Mouse (Mus musculus) megakaryocyte, embryonic 14.5 days (primary cell): Measurements from ENCODE around the gene Ewsr1. TPM values are rescaled to one million over a fixed set of nuclear protein-coding genes. Genes with fewer than 3 reads are reported as not detected.

Experiments used
- H3K27me3 ChIP-seq: replicated peaks from 2 replicates; pipeline ENCODE3; 2012; ENCODE audit warnings: inconsistent platforms
- H3K36me3 ChIP-seq: replicated peaks from 2 replicates; pipeline ENCODE3; 2012; ENCODE audit warnings: low read length, inconsistent platforms, mixed read lengths
- H3K4me1 ChIP-seq: 2 replicates; pipeline ENCODE4 v1.6.1; 2012; ENCODE audit warnings: inconsistent platforms
- H3K4me3 ChIP-seq: replicated peaks from 2 replicates; pipeline ENCODE3; 2012; ENCODE audit warnings: moderate library complexity, mild to moderate bottlenecking, inconsistent platforms
- H3K9me3 ChIP-seq: 2 replicates; pipeline ENCODE4 v1.6.1; 2012; ENCODE audit warnings: inconsistent platforms
- FLI1 ChIP-seq: IDR thresholded peaks from 2 replicates; pipeline ENCODE4 v1.6.1; 2012; ENCODE audit warnings: low read length, inconsistent platforms, mixed read lengths
- GATA1 ChIP-seq: IDR thresholded peaks from 3 replicates; pipeline ENCODE4 v1.6.1; 2012; ENCODE audit warnings: mixed read lengths, low read length, inconsistent platforms, borderline replicate concordance
- polyA plus RNA-seq: library from polyadenylated mRNA; stranded (reverse); fragments of >175 nt; gene quantifications from 2 replicates; pipeline ENCODE4 v1.2.3, GENCODE M21; 2012; ENCODE audit warnings: low replicate concordance; ENCODE audit not compliant: insufficient read depth

The Ewsr1 gene
- polyA plus RNA-seq, 1 experiment, result 838 TPM

DNA sequence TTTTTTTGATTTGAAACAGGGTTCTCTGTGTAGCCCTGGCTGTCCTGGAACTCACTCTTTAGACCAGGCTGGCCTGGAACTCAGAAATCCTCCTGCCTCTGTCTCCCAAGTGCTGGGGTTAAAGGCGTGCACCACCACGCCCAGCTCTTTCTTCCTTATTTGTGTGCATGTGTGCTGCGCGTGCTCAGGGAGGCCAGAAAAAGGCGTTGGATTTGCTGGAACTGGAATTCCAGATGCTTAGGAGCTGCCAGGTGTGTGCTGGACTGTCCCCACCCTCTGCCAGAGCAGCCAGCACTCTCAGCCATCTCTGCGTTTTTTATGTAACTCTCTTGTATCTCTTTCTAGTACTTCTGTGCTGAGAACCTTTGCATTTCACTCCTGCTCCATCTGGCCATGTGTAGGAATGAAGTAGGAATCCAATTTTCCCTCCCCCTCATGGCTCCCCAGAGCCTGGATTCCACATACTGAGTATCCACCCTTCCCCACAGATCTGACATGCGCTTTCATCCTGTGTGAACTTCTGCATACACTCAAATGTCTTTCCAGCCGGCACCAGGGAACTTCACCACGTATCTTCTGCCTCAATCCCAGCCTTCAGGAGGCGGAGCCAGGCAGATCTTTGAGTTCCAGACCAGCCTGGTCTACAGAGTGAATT is 46.7 kb downstream of the Ewsr1 start:
- Histone ChIP-seq H3K9me3 (no peaks in the 10 kb centered on the region), H3K36me3 (peaks cover 19% of the 10 kb centered on the region), H3K4me3 (no peak overlapping the region), H3K4me1 (peaks cover 87% of the 10 kb centered on the region), H3K27me3 (peaks cover 22% of the 10 kb centered on the region)
- TF ChIP-seq FLI1 (no peak), GATA1 (no peak)

DNA sequence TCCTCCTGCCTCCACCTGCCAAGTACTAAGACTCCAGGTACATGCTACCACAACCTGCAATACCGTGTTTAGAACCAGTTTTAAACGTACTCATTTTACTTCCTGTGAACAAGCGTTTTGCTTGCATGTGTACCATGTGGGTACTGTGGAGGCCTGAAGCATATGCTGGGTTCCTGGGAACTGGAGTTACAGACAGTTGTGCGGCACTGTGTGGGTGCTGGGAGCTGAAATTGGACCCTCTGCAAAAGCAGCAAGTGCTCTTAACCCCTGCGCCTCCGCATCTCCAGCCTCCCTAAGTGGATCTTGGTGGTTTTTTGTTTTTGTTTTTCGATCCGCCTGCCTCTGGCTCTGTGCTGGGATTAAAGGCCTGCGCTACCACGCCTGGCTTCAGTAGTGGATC is 47.4 kb downstream of the Ewsr1 start:
- Histone ChIP-seq H3K4me1 (peaks cover 87% of the 10 kb centered on the region), H3K9me3 (no peaks in the 10 kb centered on the region), H3K27me3 (peaks cover 15% of the 10 kb centered on the region), H3K4me3 (no peak overlapping the region), H3K36me3 (peaks cover 15% of the 10 kb centered on the region)
- TF ChIP-seq FLI1, result no peak

DNA sequence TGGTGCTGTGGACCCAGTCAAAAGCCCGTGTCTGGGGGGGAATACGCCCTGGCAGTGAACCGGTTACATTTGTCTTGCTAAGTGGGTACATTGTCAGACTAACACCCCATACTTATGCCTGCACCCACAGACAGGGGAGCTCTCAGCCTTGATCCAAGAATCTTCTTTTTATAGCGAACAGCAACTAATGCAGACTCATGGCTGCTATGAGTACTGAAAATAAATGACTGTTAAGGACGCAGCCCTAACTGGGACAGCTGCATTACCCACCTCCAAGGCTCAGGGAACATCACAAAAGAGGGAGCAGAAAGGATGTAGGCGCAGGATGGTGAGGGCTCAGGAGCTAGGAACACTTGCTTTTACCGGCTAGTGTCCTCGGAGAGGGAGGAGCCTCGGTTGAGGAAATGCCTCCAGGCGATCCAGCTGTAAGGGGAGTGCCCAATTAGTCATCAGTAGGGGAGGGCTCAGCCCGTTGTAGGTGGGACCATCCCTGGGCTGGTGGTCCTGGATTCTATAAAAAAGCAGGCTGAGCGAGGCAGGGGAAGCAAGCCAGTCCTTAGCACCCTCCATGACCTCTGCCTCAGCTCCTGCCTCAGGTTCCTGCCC is 52.6 kb downstream of the Ewsr1 start:
- Histone ChIP-seq H3K4me1 (peaks cover 71% of the 10 kb centered on the region), H3K4me3 (peak overlapping the region; percentile 83), H3K9me3 (no peaks in the 10 kb centered on the region), H3K27me3 (peaks cover 2% of the 10 kb centered on the region), H3K36me3 (peaks cover 39% of the 10 kb centered on the region)
- TF ChIP-seq GATA1 (no peak), FLI1 (no peak)

DNA sequence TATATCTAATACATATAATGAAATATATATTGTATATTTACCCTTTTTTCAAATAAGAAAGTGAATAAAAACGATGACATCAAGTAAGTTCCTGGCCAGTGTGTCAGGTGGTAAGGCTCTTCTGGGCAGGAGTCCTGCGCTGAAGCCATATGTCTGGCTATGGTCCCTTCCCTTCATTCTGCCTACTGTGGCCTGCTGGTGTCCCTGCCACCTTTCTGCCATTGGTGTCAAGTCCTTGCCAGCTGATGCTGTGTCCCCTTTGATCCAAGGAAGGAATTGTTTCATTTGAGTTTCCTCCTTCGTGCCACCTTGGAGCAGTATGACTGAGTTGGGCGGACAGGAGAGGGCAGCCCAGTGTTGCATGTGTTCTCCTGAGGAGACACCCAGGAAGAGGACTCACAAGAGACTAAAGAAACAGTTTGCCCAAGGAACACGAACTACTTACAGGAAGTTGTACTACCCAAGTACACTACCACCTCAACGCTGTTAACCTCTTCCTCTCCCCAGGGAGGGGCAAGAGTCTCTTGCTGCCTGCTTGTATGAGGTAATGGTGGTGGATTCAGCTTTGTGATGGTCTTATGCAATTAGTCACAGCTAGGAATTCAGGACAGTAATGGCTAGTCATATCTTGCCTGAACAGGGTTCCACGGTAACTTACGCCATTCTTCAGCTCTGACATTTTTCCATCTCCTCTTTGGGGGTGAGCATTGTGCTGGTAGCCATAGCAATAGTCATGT is 56.3 kb downstream of the Ewsr1 start:
- no peak for TF ChIP-seq GATA1
- no peak for TF ChIP-seq FLI1
- H3K4me1 ChIP-seq, result peaks cover 61% of the 10 kb centered on the region
- peaks cover 67% of the 10 kb centered on the region for H3K36me3 ChIP-seq

DNA sequence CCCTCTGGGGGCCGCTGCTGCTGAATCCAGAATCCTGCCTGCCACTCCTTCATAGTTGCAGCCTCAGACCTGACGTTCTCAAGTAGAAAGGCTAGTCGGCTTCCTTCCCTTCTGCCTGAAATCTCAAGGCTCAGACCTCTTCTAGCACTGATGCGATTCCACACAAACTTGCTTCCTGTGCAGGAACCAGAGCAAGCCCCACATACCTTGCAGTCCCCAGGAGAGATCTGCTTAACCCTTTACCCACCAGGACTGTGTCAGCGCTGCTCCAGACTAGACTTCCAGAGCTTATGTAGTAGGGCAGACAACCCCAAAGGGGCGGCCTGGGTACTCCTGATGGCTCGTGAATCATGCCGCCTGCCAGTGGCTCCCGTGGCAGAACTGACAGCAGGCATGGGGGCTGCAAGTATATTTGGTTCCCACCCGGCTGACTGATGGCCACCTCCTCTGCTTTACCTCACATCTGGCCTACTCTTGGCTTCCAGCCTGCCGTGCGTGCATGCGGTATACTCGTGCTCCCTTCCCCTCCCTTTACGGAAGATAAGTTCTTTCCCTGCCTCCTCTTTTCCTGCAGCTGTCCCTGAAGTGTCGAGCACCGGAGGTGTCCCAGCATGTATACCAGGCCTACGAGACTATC is 57.8 kb downstream of the Ewsr1 start:
- TF ChIP-seq FLI1, result no peak
- TF ChIP-seq GATA1, result no peak
- peaks cover 83% of the 10 kb centered on the region for H3K36me3 ChIP-seq
- H3K4me1 ChIP-seq, result peaks cover 50% of the 10 kb centered on the region
- no peaks in the 10 kb centered on the region for H3K9me3 ChIP-seq
- no peaks in the 10 kb centered on the region for H3K27me3 ChIP-seq
- H3K4me3 ChIP-seq, result no peak overlapping the region

More for the DNA sequence above, 56.3 kb downstream of the Ewsr1 start:
- H3K4me3 ChIP-seq, result no peak overlapping the region
- H3K9me3 ChIP-seq, result no peaks in the 10 kb centered on the region
- no peaks in the 10 kb centered on the region for H3K27me3 ChIP-seq

DNA sequence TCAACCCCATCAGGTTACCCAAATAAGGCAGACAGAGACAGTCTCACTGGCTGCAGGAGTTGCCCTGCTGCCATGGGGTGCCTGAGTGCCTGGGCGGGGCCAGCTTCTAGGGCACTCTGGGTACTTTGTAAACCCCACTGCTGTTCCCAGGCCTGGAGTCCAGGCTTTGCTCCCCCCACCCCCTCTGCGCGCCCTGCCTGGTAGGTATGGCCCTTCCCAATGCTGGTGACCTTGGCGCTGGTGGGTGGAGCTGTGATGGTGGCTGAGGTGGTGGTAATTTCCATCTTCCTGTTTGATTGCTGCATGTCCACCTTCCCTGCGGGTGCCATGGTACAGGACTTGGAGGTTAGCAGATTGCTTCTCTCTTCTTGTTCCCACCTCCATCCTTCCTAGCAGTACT is 58.5 kb downstream of the Ewsr1 start:
- H3K27me3 ChIP-seq, result no peaks in the 10 kb centered on the region
- TF ChIP-seq GATA1 (no peak), FLI1 (no peak)
- peaks cover 43% of the 10 kb centered on the region for H3K4me1 ChIP-seq
- H3K9me3 ChIP-seq, result no peaks in the 10 kb centered on the region
- H3K36me3 ChIP-seq, result peaks cover 90% of the 10 kb centered on the region
- no peak overlapping the region for H3K4me3 ChIP-seq

DNA sequence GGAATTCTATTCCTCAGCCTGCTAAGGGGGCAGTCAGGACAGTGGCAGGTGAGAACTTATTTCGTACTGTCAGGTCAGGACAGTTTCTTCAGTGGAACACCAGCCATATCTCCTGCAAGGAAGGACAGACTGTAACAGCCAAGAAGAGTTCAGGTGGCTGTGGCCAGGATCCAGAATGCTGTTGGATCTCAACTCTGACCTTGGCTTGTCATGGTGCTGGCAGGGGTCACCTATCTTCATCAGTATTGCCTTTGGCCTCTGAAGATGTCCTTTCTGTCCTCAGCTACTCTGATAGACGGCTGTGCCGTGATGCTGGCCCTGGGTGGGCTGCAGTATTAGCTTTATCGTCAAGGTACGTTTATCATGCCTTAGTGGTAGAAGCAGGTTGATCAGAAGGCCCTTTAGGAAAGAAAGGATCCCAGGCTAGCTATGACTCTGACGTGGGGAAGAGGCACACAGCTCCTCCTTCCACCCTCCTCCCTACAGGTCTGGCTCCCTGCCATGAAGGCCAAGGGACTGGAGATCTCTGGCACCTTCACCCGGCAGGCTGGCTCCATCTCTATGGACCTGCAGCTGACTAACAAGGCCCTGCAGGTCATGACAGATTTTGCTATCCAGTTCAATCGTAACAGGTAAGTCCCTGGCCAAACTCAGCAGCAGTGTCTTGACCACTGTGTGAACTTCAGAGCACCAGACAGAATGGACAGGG is 61.8 kb downstream of the Ewsr1 start:
- Histone ChIP-seq H3K4me3 (no peak overlapping the region), H3K27me3 (no peaks in the 10 kb centered on the region), H3K36me3 (peaks cover 100% of the 10 kb centered on the region), H3K9me3 (no peaks in the 10 kb centered on the region), H3K4me1 (peaks cover 26% of the 10 kb centered on the region)
- TF ChIP-seq GATA1, result no peak
- TF ChIP-seq FLI1, result no peak

DNA sequence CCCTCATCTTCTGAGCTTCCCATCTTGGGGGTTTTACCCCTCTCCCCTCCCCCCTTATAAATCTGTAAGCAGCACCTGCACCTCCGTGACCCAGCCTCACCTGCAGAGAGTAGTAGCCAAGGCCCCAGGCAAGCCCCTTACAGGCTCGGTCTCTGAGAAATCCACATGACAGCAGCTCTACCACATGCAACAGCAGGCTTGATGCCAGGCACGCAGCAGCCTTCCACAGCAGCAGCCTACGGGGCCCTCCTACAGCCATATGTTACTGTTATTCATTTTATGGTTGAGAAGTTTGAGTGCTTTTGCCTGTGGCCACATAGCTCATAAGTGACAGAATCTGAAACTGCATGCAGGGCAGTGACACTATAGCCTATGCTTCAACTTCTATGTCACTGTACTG is 63.6 kb downstream of the Ewsr1 start:
- Histone ChIP-seq H3K9me3 (no peaks in the 10 kb centered on the region), H3K4me1 (peaks cover 23% of the 10 kb centered on the region), H3K4me3 (no peak overlapping the region), H3K36me3 (peaks cover 100% of the 10 kb centered on the region), H3K27me3 (no peaks in the 10 kb centered on the region)
- TF ChIP-seq FLI1 (no peak), GATA1 (no peak)

DNA sequence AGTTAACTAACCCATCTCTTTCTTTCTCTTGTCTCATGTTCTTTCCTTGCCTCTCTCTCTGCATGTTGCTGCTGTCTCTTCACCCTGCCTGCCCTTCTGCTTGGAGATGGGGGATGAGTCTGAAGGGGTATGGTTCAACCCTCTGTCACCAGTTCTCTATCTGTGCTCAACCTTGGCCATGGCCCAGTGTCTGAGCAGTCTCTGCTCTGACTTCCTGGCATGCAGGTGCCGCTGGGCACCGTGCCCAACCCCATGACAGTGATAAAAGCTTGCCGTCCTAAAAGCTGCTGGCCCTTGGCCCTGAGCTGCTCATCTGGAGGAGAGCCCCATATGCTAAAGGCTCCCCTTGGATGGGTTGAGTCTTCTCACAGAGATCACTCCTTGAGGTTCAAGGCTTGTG is 65.9 kb downstream of the Ewsr1 start:
- peaks cover 99% of the 10 kb centered on the region for H3K36me3 ChIP-seq

More for the DNA sequence above, 65.9 kb downstream of the Ewsr1 start:
- no peak overlapping the region for H3K4me3 ChIP-seq
- TF ChIP-seq FLI1, result no peak
- TF ChIP-seq GATA1, result no peak
- H3K9me3 ChIP-seq, result no peaks in the 10 kb centered on the region
- no peaks in the 10 kb centered on the region for H3K27me3 ChIP-seq
- H3K4me1 ChIP-seq, result peaks cover 26% of the 10 kb centered on the region
